Mouse (Mus musculus) 3134 (cell line): ENCODE data around the gene Pabpc1l.

ENCODE experiments used
- DNase-seq: peaks from one replicate; pipeline ENCODE4 v3.0.0-alpha.2; 2011; ENCODE audit warnings: low spot score; ENCODE audit not compliant: insufficient read length; ENCODE audit errors: extremely low read depth

Pabpc1l gene

GRCm38 (mm10) chr2:164083609-164084341, 58.5 kb downstream of the Pabpc1l start:
- DNase-seq = no peak

- no peak for DNase-seq
Observed at GRCm38 (mm10) chr2:164084342-164084700, 59.1 kb downstream of the Pabpc1l start.

DNA sequence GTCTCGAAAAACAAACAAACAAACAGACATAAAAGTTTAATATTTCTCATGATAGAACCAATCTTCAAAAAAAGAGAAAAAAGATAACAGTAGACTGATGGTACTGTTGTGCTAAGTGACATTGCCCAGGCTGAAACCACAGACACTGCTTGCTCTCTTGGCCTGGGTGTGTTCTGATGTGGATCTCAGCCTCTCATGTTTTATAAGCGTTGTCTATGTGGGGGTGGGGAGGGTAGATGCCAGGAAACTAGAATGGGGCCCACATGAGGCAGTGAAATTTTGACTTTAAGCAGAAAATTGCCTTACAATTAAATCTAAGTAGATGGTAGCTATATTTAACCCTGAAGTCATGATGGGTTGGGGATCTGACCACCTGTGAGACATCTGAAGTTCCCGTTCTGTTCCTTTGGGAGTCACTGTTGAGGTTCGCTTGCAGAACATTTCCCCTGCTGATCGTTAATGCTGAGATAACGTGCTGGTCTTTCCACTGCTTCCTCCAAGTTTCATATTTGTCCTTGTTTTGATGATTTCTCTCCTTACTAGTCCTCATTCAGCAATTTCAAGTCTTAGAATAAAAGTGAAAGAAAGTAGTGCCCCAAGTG, 62.3 kb downstream of the Pabpc1l start:
- no peak for DNase-seq

GRCm38 (mm10) chr2:164089508-164089907, 64.3 kb downstream of the Pabpc1l start:
- no peak for DNase-seq

DNA sequence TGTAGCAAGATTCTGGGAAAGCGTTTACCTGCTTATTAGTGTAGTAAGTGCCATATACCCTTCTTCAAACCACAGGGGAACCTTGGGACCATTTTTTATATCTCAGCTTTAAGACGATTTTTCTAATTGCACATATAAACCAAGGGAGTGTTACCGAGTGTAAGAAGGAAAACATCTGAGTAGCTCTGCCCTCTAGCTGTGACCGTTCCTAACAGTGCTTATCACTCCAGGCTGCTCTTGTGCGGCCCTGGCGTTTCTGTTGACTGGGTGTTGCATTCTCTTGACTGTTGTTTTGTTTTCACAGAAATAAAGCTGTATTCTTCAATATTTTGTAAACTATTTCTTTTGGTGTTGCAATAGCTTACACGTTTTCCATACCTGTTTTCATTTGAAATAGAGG, 68.9 kb downstream of the Pabpc1l start:
- no peak for DNase-seq

- DNase-seq = no peak
Observed at GRCm38 (mm10) chr2:164098603-164099250, 73.5 kb downstream of the Pabpc1l start.
